Mouse (Mus musculus) heart, embryonic 12.5 days (tissue): Measurements from ENCODE around the gene 5830411N06Rik. TPM values are rescaled to one million over a fixed set of nuclear protein-coding genes. Genes with fewer than 3 reads are reported as not detected.

Experiments used
- ATAC-seq: fragments of 200-750 bp; cut with Nextera tagmentation; 2 replicates; pipeline ENCODE4 v1.8.0; 2017; ENCODE audit warnings: moderate TSS enrichment, moderate library complexity; ENCODE audit not compliant: insufficient number of reproducible peaks, low FRiP score
- H3K27ac ChIP-seq: fragments of 300-500 bp; sonication (generic); 2 replicates; pipeline ENCODE4 v1.5.1; 2016; ENCODE audit warnings: mild to moderate bottlenecking, moderate library complexity; ENCODE audit not compliant: poor library complexity, severe bottlenecking
- H3K27me3 ChIP-seq: fragments of 300-500 bp; sonication (generic); replicated peaks from 2 replicates; pipeline ENCODE4 v1.6.1; 2016; ENCODE audit warnings: mild to moderate bottlenecking, moderate library complexity
- H3K36me3 ChIP-seq: fragments of 300-500 bp; sonication (generic); 2 replicates; pipeline ENCODE4 v1.6.1; 2016; ENCODE audit warnings: mild to moderate bottlenecking, moderate library complexity
- H3K4me1 ChIP-seq: fragments of 300-500 bp; sonication (generic); replicated peaks from 2 replicates; pipeline ENCODE4 v1.6.1; 2016; ENCODE audit warnings: mild to moderate bottlenecking
- H3K4me2 ChIP-seq: fragments of 300-500 bp; sonication (generic); 2 replicates; pipeline ENCODE4 v1.6.1; 2016; ENCODE audit warnings: mild to moderate bottlenecking, moderate library complexity
- H3K4me3 ChIP-seq: fragments of 300-500 bp; sonication (generic); 2 replicates; pipeline ENCODE4 v1.5.1; 2016; ENCODE audit warnings: mild to moderate bottlenecking
- H3K9ac ChIP-seq: fragments of 300-500 bp; sonication (generic); 2 replicates; pipeline ENCODE4 v1.6.1; 2016; ENCODE audit warnings: mild to moderate bottlenecking, moderate library complexity
- H3K9me3 ChIP-seq: fragments of 300-500 bp; sonication (generic); replicated peaks from 2 replicates; pipeline ENCODE4 v1.6.1; 2016; ENCODE audit warnings: mild to moderate bottlenecking, moderate library complexity
- WGBS: fragments of 180-500 bp; shearing (Covaris S2); methylation state at CpG from one replicate; pipeline ENCODE4 v1.1.7; 2016; 5-methylcytosine and 5-hydroxymethylcytosine counted together
- polyA plus RNA-seq: library from polyadenylated mRNA; unstranded; fragments of >200 nt; fragmentation: Nextera tagmentation; extraction: Ambion mirVana; gene quantifications from 2 replicates; pipeline ENCODE4 v1.2.1, GENCODE M21; 2016

The 5830411N06Rik gene
- not detected in 2 replicates for polyA plus RNA-seq

- H3K9me3 ChIP-seq = peaks cover 4% of the 10 kb centered on the region; the same call in 1 of the 2 replicates
- H3K27ac ChIP-seq = no peak within 1 kb of the TSS
- no peaks in the 10 kb centered on the region for H3K36me3 ChIP-seq
- no peak within 1 kb of the TSS for H3K9ac ChIP-seq
- no peak within 1 kb of the TSS for H3K4me2 ChIP-seq
- no peaks in the 10 kb centered on the region for H3K27me3 ChIP-seq
- no peaks in the 10 kb centered on the region for H3K4me1 ChIP-seq
- ATAC-seq = no peak
- 75% methylated on average over 4 of the region's 4 CpGs for WGBS
- no peak within 1 kb of the TSS for H3K4me3 ChIP-seq
Observed at GRCm38 (mm10) chr7:140247216-140247615, at the start of gene 5830411N06Rik. Gene 5830411N06Rik, plus strand, starts transcription at chr7:140247284.

GRCm38 (mm10) chr7:140201090-140201489, 46.0 kb upstream of the 5830411N06Rik start:
- H3K36me3 ChIP-seq = no peaks in the 10 kb centered on the region
- H3K9me3 ChIP-seq = no peaks in the 10 kb centered on the region
- H3K9ac ChIP-seq = no peak overlapping the region
- no peak for ATAC-seq
- no peak overlapping the region for H3K27ac ChIP-seq
- H3K4me3 ChIP-seq = no peak overlapping the region
- WGBS = 64% methylated on average over 4 of the region's 4 CpGs
- H3K4me2 ChIP-seq = no peak overlapping the region
- H3K27me3 ChIP-seq = no peaks in the 10 kb centered on the region
- no peaks in the 10 kb centered on the region for H3K4me1 ChIP-seq

- no peak within 1 kb of the TSS for H3K9ac ChIP-seq
- H3K27me3 ChIP-seq = no peaks in the 10 kb centered on the region; the same call in 1 of the 2 replicates
- H3K4me3 ChIP-seq = no peak within 1 kb of the TSS
- H3K36me3 ChIP-seq = no peaks in the 10 kb centered on the region
- H3K9me3 ChIP-seq = no peaks in the 10 kb centered on the region
- no peak within 1 kb of the TSS for H3K4me2 ChIP-seq
- no peaks in the 10 kb centered on the region for H3K4me1 ChIP-seq
- H3K27ac ChIP-seq = no peak within 1 kb of the TSS
- no peak for ATAC-seq
Observed at GRCm38 (mm10) chr7:140205864-140206263, 41.2 kb upstream of the 5830411N06Rik start, which contains the start of gene Olfr524. Gene Olfr524, minus strand, starts transcription at chr7:140205964.

- Histone ChIP-seq H3K4me3 (no peak overlapping the region), H3K9me3 (no peaks in the 10 kb centered on the region), H3K27me3 (peaks cover 1% of the 10 kb centered on the region; the same call in 1 of the 2 replicates), H3K27ac (no peak overlapping the region), H3K36me3 (no peaks in the 10 kb centered on the region), H3K4me2 (no peak overlapping the region), H3K9ac (no peak overlapping the region), H3K4me1 (no peaks in the 10 kb centered on the region)
- WGBS = 77% methylated on average over 3 of the region's 3 CpGs
- no peak for ATAC-seq
Observed at GRCm38 (mm10) chr7:140206904-140207303, 40.2 kb upstream of the 5830411N06Rik start.

- Histone ChIP-seq H3K4me3 (no peak overlapping the region), H3K4me1 (no peaks in the 10 kb centered on the region), H3K27ac (no peak overlapping the region), H3K9me3 (no peaks in the 10 kb centered on the region), H3K27me3 (peaks cover 3% of the 10 kb centered on the region; the same call in 1 of the 2 replicates), H3K9ac (no peak overlapping the region), H3K36me3 (no peaks in the 10 kb centered on the region), H3K4me2 (no peak overlapping the region)
- WGBS = 62% methylated on average over 8 of the region's 8 CpGs
- no peak for ATAC-seq
Observed at GRCm38 (mm10) chr7:140208153-140208552, 38.9 kb upstream of the 5830411N06Rik start.

GRCm38 (mm10) chr7:140208677-140209076, 38.4 kb upstream of the 5830411N06Rik start:
- H3K4me3 ChIP-seq = no peak overlapping the region
- H3K9ac ChIP-seq = no peak overlapping the region
- no peak for ATAC-seq
- no peak overlapping the region for H3K4me2 ChIP-seq
- H3K27ac ChIP-seq = no peak overlapping the region
- no peaks in the 10 kb centered on the region for H3K4me1 ChIP-seq
- no peaks in the 10 kb centered on the region for H3K36me3 ChIP-seq
- 67% methylated on average over 3 of the region's 3 CpGs for WGBS
- H3K9me3 ChIP-seq = no peaks in the 10 kb centered on the region
- peaks cover 3% of the 10 kb centered on the region; the same call in 1 of the 2 replicates for H3K27me3 ChIP-seq

- Histone ChIP-seq H3K9ac (no peak overlapping the region), H3K9me3 (no peaks in the 10 kb centered on the region), H3K4me3 (no peak overlapping the region), H3K27me3 (peaks cover 3% of the 10 kb centered on the region; the same call in 1 of the 2 replicates), H3K27ac (no peak overlapping the region), H3K36me3 (no peaks in the 10 kb centered on the region), H3K4me1 (no peaks in the 10 kb centered on the region), H3K4me2 (no peak overlapping the region)
- ATAC-seq = no peak
- 82% methylated on average over 5 of the region's 5 CpGs for WGBS
Observed at GRCm38 (mm10) chr7:140213841-140214240, 33.2 kb upstream of the 5830411N06Rik start.

GRCm38 (mm10) chr7:140217967-140218366, 29.1 kb upstream of the 5830411N06Rik start, which contains the start of gene Cd163l1:
Gene Cd163l1, plus strand, starts transcription at chr7:140218267.
- Histone ChIP-seq H3K36me3 (no peaks in the 10 kb centered on the region), H3K27me3 (no peaks in the 10 kb centered on the region), H3K9me3 (no peaks in the 10 kb centered on the region), H3K4me2 (no peak within 1 kb of the TSS), H3K27ac (no peak within 1 kb of the TSS), H3K4me1 (no peaks in the 10 kb centered on the region), H3K4me3 (no peak within 1 kb of the TSS), H3K9ac (no peak within 1 kb of the TSS)
- ATAC-seq = no peak
- 71% methylated on average over 2 of the region's 2 CpGs for WGBS

GRCm38 (mm10) chr7:140219268-140219667, 27.8 kb upstream of the 5830411N06Rik start:
- H3K27ac ChIP-seq = no peak overlapping the region
- no peak overlapping the region for H3K4me2 ChIP-seq
- H3K27me3 ChIP-seq = no peaks in the 10 kb centered on the region
- ATAC-seq = no peak
- no peak overlapping the region for H3K9ac ChIP-seq
- no peaks in the 10 kb centered on the region for H3K4me1 ChIP-seq
- 0 out of 2 replicates have a peak, but pooled peaks cover 3% of the 10 kb centered on the region for H3K9me3 ChIP-seq
- H3K4me3 ChIP-seq = no peak overlapping the region
- H3K36me3 ChIP-seq = no peaks in the 10 kb centered on the region
- WGBS = 13% methylated on average over 1 of the region's 1 CpGs

GRCm38 (mm10) chr7:140220375-140220774, 26.7 kb upstream of the 5830411N06Rik start:
- no peaks in the 10 kb centered on the region for H3K27me3 ChIP-seq
- no peak overlapping the region for H3K4me3 ChIP-seq
- 0 out of 2 replicates have a peak, but pooled peaks cover 3% of the 10 kb centered on the region for H3K9me3 ChIP-seq
- WGBS = 71% methylated on average over 4 of the region's 4 CpGs
- ATAC-seq = no peak
- H3K9ac ChIP-seq = no peak overlapping the region
- H3K4me1 ChIP-seq = no peaks in the 10 kb centered on the region
- H3K36me3 ChIP-seq = no peaks in the 10 kb centered on the region
- no peak overlapping the region for H3K4me2 ChIP-seq
- H3K27ac ChIP-seq = no peak overlapping the region

- no peak for ATAC-seq
- no peaks in the 10 kb centered on the region for H3K27me3 ChIP-seq
- no peak overlapping the region for H3K4me2 ChIP-seq
- H3K9me3 ChIP-seq = 0 out of 2 replicates have a peak, but pooled peaks cover 7% of the 10 kb centered on the region
- no peaks in the 10 kb centered on the region for H3K4me1 ChIP-seq
- H3K9ac ChIP-seq = no peak overlapping the region
- no peaks in the 10 kb centered on the region for H3K36me3 ChIP-seq
- H3K27ac ChIP-seq = no peak overlapping the region
- H3K4me3 ChIP-seq = no peak overlapping the region
- WGBS = 75% methylated on average over 13 of the region's 13 CpGs
Observed at GRCm38 (mm10) chr7:140224209-140224608, 22.9 kb upstream of the 5830411N06Rik start.

GRCm38 (mm10) chr7:140228476-140228875, 18.6 kb upstream of the 5830411N06Rik start:
- no peak overlapping the region for H3K9ac ChIP-seq
- H3K4me2 ChIP-seq = no peak overlapping the region
- no peaks in the 10 kb centered on the region for H3K27me3 ChIP-seq
- H3K4me3 ChIP-seq = no peak overlapping the region
- no peak overlapping the region for H3K27ac ChIP-seq
- no peaks in the 10 kb centered on the region for H3K4me1 ChIP-seq
- no peak for ATAC-seq
- WGBS = 74% methylated on average over 13 of the region's 13 CpGs
- no peaks in the 10 kb centered on the region for H3K36me3 ChIP-seq
- 0 out of 2 replicates have a peak, but pooled peaks cover 9% of the 10 kb centered on the region for H3K9me3 ChIP-seq
